Mouse (Mus musculus): ENCODE measurements around the gene Asb7. TPM values are rescaled to one million over a fixed set of nuclear protein-coding genes. Genes with fewer than 3 reads are reported as not detected.

The Asb7 gene
- polyA plus RNA-seq, 1 experiment from 2014 or later, result 13.2 TPM

GRCm38 (mm10) chr7:66689620-66690360, 394 bp upstream of the Asb7 start, which contains the start of gene Lins1:
Gene Lins1 (plus strand): TSS chr7:66689889.
- Histone ChIP-seq H3K27me3 (ENCODE audit: insufficient read depth, poor library complexity, severe bottlenecking) (no peaks in the 10 kb centered on the region), H3K36me3 (peaks cover 15% of the 10 kb centered on the region; the same call in 1 of the 2 replicates), H3K27ac (peak within 1 kb of the TSS; percentile 95), H3K4me3 (peak within 1 kb of the TSS; percentile 89), H3K9me3 (no peaks in the 10 kb centered on the region), H3K4me1 (peaks cover 16% of the 10 kb centered on the region)
- peak; percentile 100 for DNase-seq (ENCODE audit: low spot score)
- under 1% methylated on average over 52 of the region's 52 CpGs for WGBS

DNA sequence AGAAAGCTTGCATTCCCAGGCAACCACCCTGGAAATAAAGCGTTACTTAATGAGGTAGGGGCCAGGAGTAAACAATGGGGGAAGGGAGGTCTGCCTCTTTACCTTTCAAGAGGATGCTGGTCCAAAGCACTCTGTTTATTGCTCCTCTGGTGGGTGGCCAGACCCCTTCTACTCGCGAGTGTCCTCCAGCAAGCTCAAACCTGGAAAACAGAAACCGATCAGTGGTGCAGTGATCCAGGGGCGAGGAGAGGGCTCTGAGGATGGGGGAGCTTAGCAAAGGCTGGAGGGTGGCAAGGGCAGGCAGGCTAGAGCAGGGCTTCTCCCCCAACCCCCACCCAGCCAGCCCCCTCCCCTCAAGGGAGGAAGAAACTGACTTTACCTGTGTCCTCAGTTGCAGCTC, 675 bp downstream of the Asb7 start:
- no peaks in the 10 kb centered on the region for H3K27me3 ChIP-seq (ENCODE audit: insufficient read depth, poor library complexity, severe bottlenecking)
- no peak for DNase-seq (ENCODE audit: low spot score)
- 2% methylated on average over 5 of the region's 5 CpGs for WGBS
- peak overlapping the region; percentile 89 for H3K4me3 ChIP-seq
- peaks cover 18% of the 10 kb centered on the region; the same call in 1 of the 2 replicates for H3K36me3 ChIP-seq
- peak overlapping the region; percentile 95 for H3K27ac ChIP-seq
- H3K4me1 ChIP-seq, result peaks cover 13% of the 10 kb centered on the region
- H3K9me3 ChIP-seq, result no peaks in the 10 kb centered on the region

GRCm38 (mm10) chr7:66682119-66682863, 7.1 kb downstream of the Asb7 start:
- Histone ChIP-seq H3K27me3 (ENCODE audit: insufficient read depth, poor library complexity, severe bottlenecking) (no peaks in the 10 kb centered on the region), H3K27ac (no peak overlapping the region), H3K36me3 (peaks cover 70% of the 10 kb centered on the region), H3K4me1 (no peaks in the 10 kb centered on the region; the same call in 1 of the 2 replicates), H3K9me3 (no peaks in the 10 kb centered on the region), H3K4me3 (no peak overlapping the region)
- WGBS, result 92% methylated on average over 5 of the region's 5 CpGs
- DNase-seq (ENCODE audit: low spot score), result no peak

DNA sequence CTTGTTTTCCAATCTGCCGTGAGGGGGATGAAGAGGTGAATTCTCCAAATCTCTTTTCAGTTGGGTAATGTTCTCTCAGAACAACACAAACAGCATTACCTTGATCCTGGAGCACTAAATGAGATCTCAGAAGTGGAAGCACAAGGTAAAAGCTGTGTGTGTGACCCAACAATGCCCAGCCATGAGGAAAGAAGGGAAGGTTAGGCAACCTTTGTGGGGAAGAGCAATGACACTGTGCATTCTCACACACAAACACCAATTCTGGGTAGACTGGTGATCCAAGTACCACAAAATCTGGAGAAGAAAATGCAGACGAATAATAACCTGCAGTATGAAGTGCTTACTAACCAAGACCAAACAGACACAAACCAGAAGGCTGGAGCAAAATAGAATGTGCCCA, 13.6 kb downstream of the Asb7 start:
- WGBS, result 96% methylated on average over 2 of the region's 2 CpGs

GRCm38 (mm10) chr7:66667064-66667463, 22.3 kb downstream of the Asb7 start:
- Histone ChIP-seq H3K9me3 (no peaks in the 10 kb centered on the region), H3K4me1 (peaks cover 8% of the 10 kb centered on the region; the same call in 1 of the 2 replicates), H3K27me3 (ENCODE audit: insufficient read depth, poor library complexity, severe bottlenecking) (no peaks in the 10 kb centered on the region), H3K36me3 (peaks cover 41% of the 10 kb centered on the region), H3K4me3 (no peak overlapping the region), H3K27ac (no peak overlapping the region)
- DNase-seq (ENCODE audit: low spot score), result no peak

More for the DNA sequence above, 13.6 kb downstream of the Asb7 start:
- no peak for DNase-seq (ENCODE audit: low spot score)
- Histone ChIP-seq H3K27ac (no peak overlapping the region), H3K27me3 (ENCODE audit: insufficient read depth, poor library complexity, severe bottlenecking) (no peaks in the 10 kb centered on the region), H3K36me3 (peaks cover 96% of the 10 kb centered on the region), H3K9me3 (no peaks in the 10 kb centered on the region), H3K4me1 (peaks cover 6% of the 10 kb centered on the region; the same call in 1 of the 2 replicates), H3K4me3 (no peak overlapping the region)

GRCm38 (mm10) chr7:66663548-66663947, 25.8 kb downstream of the Asb7 start:
- no peak for DNase-seq (ENCODE audit: low spot score)
- Histone ChIP-seq H3K4me3 (no peak overlapping the region), H3K36me3 (peaks cover 29% of the 10 kb centered on the region), H3K27me3 (ENCODE audit: insufficient read depth, poor library complexity, severe bottlenecking) (no peaks in the 10 kb centered on the region), H3K9me3 (no peaks in the 10 kb centered on the region), H3K4me1 (peaks cover 13% of the 10 kb centered on the region), H3K27ac (no peak overlapping the region)
- WGBS, result 84% methylated on average over 3 of the region's 3 CpGs

- peaks cover 36% of the 10 kb centered on the region for H3K36me3 ChIP-seq
- no peak overlapping the region for H3K27ac ChIP-seq
- peaks cover 13% of the 10 kb centered on the region for H3K4me1 ChIP-seq
- WGBS, result 19% methylated on average over 8 of the region's 8 CpGs
- peak; percentile 78 for DNase-seq (ENCODE audit: low spot score)
- no peaks in the 10 kb centered on the region for H3K9me3 ChIP-seq
- no peaks in the 10 kb centered on the region for H3K27me3 ChIP-seq (ENCODE audit: insufficient read depth, poor library complexity, severe bottlenecking)
- H3K4me3 ChIP-seq, result peak overlapping the region; percentile 44
Measured at GRCm38 (mm10) chr7:66661572-66661971, 27.8 kb downstream of the Asb7 start.

- peaks cover 35% of the 10 kb centered on the region for H3K36me3 ChIP-seq
- H3K9me3 ChIP-seq, result no peaks in the 10 kb centered on the region
- no peak overlapping the region for H3K27ac ChIP-seq
- H3K4me1 ChIP-seq, result peaks cover 13% of the 10 kb centered on the region
- H3K27me3 ChIP-seq (ENCODE audit: insufficient read depth, poor library complexity, severe bottlenecking), result no peaks in the 10 kb centered on the region
- 83% methylated on average over 8 of the region's 8 CpGs for WGBS
- H3K4me3 ChIP-seq, result no peak overlapping the region
- no peak for DNase-seq (ENCODE audit: low spot score)
Measured at GRCm38 (mm10) chr7:66660972-66661371, 28.4 kb downstream of the Asb7 start.

DNA sequence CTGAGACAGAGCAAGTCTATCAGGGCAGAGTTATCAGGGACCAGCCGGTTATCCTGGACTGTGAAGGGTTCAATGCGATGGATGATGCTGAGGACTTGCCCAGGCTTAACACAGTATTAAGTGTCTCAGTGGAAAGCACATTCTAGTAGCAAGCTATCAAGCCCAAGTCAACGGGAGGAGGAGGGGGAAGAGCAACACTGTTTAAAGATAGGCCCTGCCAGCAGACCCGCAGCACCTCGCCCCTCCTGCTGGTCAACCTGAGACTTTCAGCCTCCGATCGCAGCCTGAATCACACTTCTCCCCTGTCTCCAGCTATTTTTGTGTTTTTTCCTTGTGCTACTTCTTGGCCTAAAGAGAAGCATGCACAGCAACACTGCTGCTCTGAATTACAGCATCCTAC, 29.1 kb downstream of the Asb7 start:
- no peak for DNase-seq (ENCODE audit: low spot score)
- 49% methylated on average over 7 of the region's 7 CpGs for WGBS
- Histone ChIP-seq H3K4me1 (peaks cover 13% of the 10 kb centered on the region), H3K9me3 (no peaks in the 10 kb centered on the region), H3K27ac (no peak overlapping the region), H3K4me3 (no peak overlapping the region), H3K27me3 (ENCODE audit: insufficient read depth, poor library complexity, severe bottlenecking) (no peaks in the 10 kb centered on the region), H3K36me3 (peaks cover 41% of the 10 kb centered on the region)

GRCm38 (mm10) chr7:66655471-66655870, 33.9 kb downstream of the Asb7 start:
- no peak for DNase-seq (ENCODE audit: low spot score)
- no peak overlapping the region for H3K4me3 ChIP-seq
- H3K36me3 ChIP-seq, result peaks cover 63% of the 10 kb centered on the region
- peaks cover 4% of the 10 kb centered on the region for H3K4me1 ChIP-seq
- 90% methylated on average over 9 of the region's 9 CpGs for WGBS
- no peak overlapping the region for H3K27ac ChIP-seq
- no peaks in the 10 kb centered on the region for H3K9me3 ChIP-seq
- H3K27me3 ChIP-seq (ENCODE audit: insufficient read depth, poor library complexity, severe bottlenecking), result no peaks in the 10 kb centered on the region

- Histone ChIP-seq H3K4me3 (no peak overlapping the region), H3K36me3 (peaks cover 51% of the 10 kb centered on the region), H3K27ac (no peak overlapping the region), H3K27me3 (ENCODE audit: insufficient read depth, poor library complexity, severe bottlenecking) (no peaks in the 10 kb centered on the region), H3K9me3 (no peaks in the 10 kb centered on the region), H3K4me1 (no peaks in the 10 kb centered on the region)
- WGBS, result 90% methylated on average over 9 of the region's 9 CpGs
- DNase-seq (ENCODE audit: low spot score), result no peak
Measured at GRCm38 (mm10) chr7:66653596-66653995, 35.8 kb downstream of the Asb7 start.

DNA sequence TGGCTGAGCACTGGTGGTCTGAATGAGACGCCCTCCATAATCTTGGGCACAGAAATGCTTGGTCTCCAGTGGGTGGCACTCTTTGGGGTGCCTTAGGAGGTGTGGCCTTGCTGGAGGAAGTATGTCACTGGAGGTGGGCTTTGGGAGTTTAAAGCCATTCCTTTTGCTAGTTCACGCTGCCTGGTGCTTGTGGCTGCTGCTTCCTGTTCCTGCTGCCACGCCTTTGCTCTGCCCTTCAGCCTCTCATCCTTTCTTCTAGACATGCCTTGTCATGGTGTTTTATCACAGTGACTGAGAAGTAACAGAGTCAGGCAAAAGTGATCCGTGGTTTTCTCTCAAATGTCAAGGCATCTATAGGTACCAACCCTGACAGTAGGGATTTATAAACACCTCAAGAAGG, 37.2 kb downstream of the Asb7 start:
- Histone ChIP-seq H3K9me3 (no peaks in the 10 kb centered on the region), H3K4me1 (no peaks in the 10 kb centered on the region), H3K36me3 (peaks cover 47% of the 10 kb centered on the region), H3K27me3 (ENCODE audit: insufficient read depth, poor library complexity, severe bottlenecking) (no peaks in the 10 kb centered on the region), H3K4me3 (no peak overlapping the region), H3K27ac (no peak overlapping the region)
- WGBS, result 88% methylated on average over 4 of the region's 4 CpGs
- DNase-seq (ENCODE audit: low spot score), result no peak

GRCm38 (mm10) chr7:66650883-66651282, 38.5 kb downstream of the Asb7 start:
- Histone ChIP-seq H3K4me1 (no peaks in the 10 kb centered on the region), H3K36me3 (peaks cover 40% of the 10 kb centered on the region)
- 91% methylated on average over 5 of the region's 5 CpGs for WGBS

More at GRCm38 (mm10) chr7:66650883-66651282, 38.5 kb downstream of the Asb7 start:
- H3K9me3 ChIP-seq, result no peaks in the 10 kb centered on the region
- no peaks in the 10 kb centered on the region for H3K27me3 ChIP-seq (ENCODE audit: insufficient read depth, poor library complexity, severe bottlenecking)
- H3K4me3 ChIP-seq, result no peak overlapping the region
- no peak for DNase-seq (ENCODE audit: low spot score)
- H3K27ac ChIP-seq, result no peak overlapping the region

Measured in heart, embryonic 10.5 days (tissue).